In the genomic region with DNA sequence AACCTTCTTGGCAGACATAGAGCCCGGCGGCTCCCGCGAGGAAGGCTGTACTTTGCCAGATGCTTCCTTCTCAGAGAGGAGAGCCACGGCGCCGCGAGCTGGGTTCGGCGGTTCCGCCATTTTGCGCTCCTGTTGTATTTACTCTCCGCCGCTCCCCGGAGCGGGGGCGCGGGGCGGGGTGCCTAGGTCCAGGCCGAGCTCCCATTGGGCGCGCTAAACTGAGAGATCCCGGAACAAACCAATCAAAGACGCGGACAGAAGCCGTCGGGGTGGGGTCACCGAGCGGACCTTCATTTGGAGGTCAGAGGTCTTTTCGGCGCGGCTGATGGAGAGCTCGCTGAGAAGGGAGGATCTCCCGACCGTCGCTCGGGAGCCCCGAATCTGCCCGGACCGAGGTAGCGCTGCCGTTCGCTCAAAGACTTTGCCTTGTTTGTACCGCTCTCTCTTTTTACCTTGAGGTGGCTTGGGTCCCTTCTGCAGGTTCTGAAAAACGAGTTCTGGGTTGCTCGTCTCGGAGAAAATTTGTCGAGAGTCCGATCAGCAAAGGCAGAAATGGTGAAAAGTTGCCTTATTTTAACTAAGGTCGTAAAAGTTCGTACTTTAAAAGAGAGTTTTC, we compare ENCODE assay signal across 7 mouse cellular contexts. TPM values are rescaled to one million over a fixed set of nuclear protein-coding genes. Genes with fewer than 3 reads are reported as not detected.
DNase-seq lines count a peak whose midpoint lies in the region; ATAC-seq lines count a peak whose summit lies in the region.

No protein-coding gene starts in this region.

- H3K4me3 ChIP-seq in intestine, embryonic 15.5 days (replicated peaks): peak overlapping the region; percentile 98
- H3K4me3 ChIP-seq in midbrain, embryonic 10.5 days: peak overlapping the region; percentile 92

- intact Hi-C loops in gastrocnemius, postnatal 36 days (cut with DNase I): no loop called here
- intact Hi-C loops in left cerebral cortex, postnatal 25 days (cut with DNase I): loop anchor here (2.0 kb wide), 2 partner anchors 37 to 105 kb away; no protein-coding TSS in a partner anchor

- H3K4me1 ChIP-seq in intestine, embryonic 15.5 days (replicated peaks): peaks cover 10% of the 10 kb centered on the region
- H3K4me1 ChIP-seq in midbrain, embryonic 10.5 days: peaks cover 21% of the 10 kb centered on the region

- H3K27ac ChIP-seq in intestine, embryonic 15.5 days: peak overlapping the region; percentile 99
- peak overlapping the region; percentile 98 for H3K27ac ChIP-seq in midbrain, embryonic 10.5 days (replicated peaks)

- no peaks in the 10 kb centered on the region for H3K36me3 ChIP-seq in intestine, embryonic 15.5 days
- H3K36me3 ChIP-seq in midbrain, embryonic 10.5 days: peaks cover 7% of the 10 kb centered on the region

- peak; percentile 99 for DNase-seq in adrenal gland, adult 2 months
- peak; percentile 94 for DNase-seq in embryo, embryonic 11.5 days (ENCODE audit: low read depth, low spot score)
- DNase-seq in gastrocnemius, postnatal 36 days: peak; percentile 92 to 96
- peak; percentile 96 to 98 for DNase-seq in left cerebral cortex, postnatal 25 days (ENCODE audit: low spot score in 2 of 2)
- DNase-seq in midbrain, embryonic 10.5 days (ENCODE audit: low spot score): peak; percentile 97
- DNase-seq in right cerebral cortex, postnatal 4 days: peak; percentile 89

- peak; percentile 99 for ATAC-seq in intestine, embryonic 15.5 days

- H3K4me2 ChIP-seq in intestine, embryonic 15.5 days (replicated peaks): peak overlapping the region; percentile 58

- H3K9ac ChIP-seq in intestine, embryonic 15.5 days: peak overlapping the region; percentile 96

- H3K27me3 ChIP-seq in intestine, embryonic 15.5 days (replicated peaks): no peaks in the 10 kb centered on the region
- H3K27me3 ChIP-seq in midbrain, embryonic 10.5 days (ENCODE audit: low read depth, poor library complexity, severe bottlenecking): no peaks in the 10 kb centered on the region

- no peaks in the 10 kb centered on the region for H3K9me3 ChIP-seq in intestine, embryonic 15.5 days
- peaks cover 4% of the 10 kb centered on the region; the same call in 1 of the 2 replicates for H3K9me3 ChIP-seq in midbrain, embryonic 10.5 days (replicated peaks)

- WGBS in intestine, embryonic 15.5 days: under 1% methylated on average over 50 of the region's 51 CpGs
- under 1% methylated on average over 51 of the region's 51 CpGs for WGBS in midbrain, embryonic 10.5 days

RNA-seq across cellular contexts. Expression of a gene that starts 4.4 kb away (rescaled TPM):
- total RNA-seq in adrenal gland, adult 2 months (2021): 10 to 100 TPM; 11.7 to 14.6 TPM
- polyA plus RNA-seq in adrenal gland, adult 2 months (2012; rRNA removed): 4.5 and 4.9 TPM in 2 replicates
- 1 to 10 TPM; 7.0 to 8.9 TPM for total RNA-seq in gastrocnemius, postnatal 36 days (2021)
- 4.2 and 4.9 TPM in 2 replicates for polyA plus RNA-seq in intestine, embryonic 15.5 days (2015; fragmentation: Nextera tagmentation; extraction: Ambion mirVana)
- 10 to 100 TPM; 16.3 to 16.4 TPM for total RNA-seq in left cerebral cortex, postnatal 25 days (2021)
- polyA plus RNA-seq in midbrain, embryonic 10.5 days (2016; fragmentation: Nextera tagmentation; extraction: Ambion mirVana): 4.8 and 5.3 TPM in 2 replicates

Comparison
In these comparisons a context has a peak if more than half of its experiments do, and no peak if none do; other contexts are left out.
1. Peak in every context shown above with its lines: DNase-seq, ATAC-seq, H3K4me3 ChIP-seq and H3K27ac ChIP-seq.